Mouse (Mus musculus) Patski (cell line): ENCODE data around the gene Serinc2. TPM values are rescaled to one million over a fixed set of nuclear protein-coding genes. Genes with fewer than 3 reads are reported as not detected.

Experiments used
- ATAC-seq: fragments of 100-300 bp; one replicate; pipeline ENCODE4 v1.8.0; 2021
- CTCF ChIA-PET: fragments of 350-600 bp; sonication (Branson Sonifier 250); formaldehyde crosslinking; loops from one replicate; lab custom pipeline; 2022; ENCODE audit warnings: inconsistent platforms; lab: Charles Lee
- POLR2A ChIA-PET: fragments of 350-600 bp; sonication (Branson Sonifier 250); formaldehyde crosslinking; loops from one replicate; lab custom pipeline; 2022; ENCODE audit warnings: antibody characterized with exemption, inconsistent platforms; lab: Charles Lee
- DNase-seq: peaks from one replicate; pipeline ENCODE4 v3.0.0-alpha.2; 2011; ENCODE audit warnings: low read depth, low spot score
- H3K27me3 ChIP-seq: fragments of 371-371 bp; one replicate; pipeline ENCODE4 v1.5.1; 2021
- CTCF ChIP-seq: fragments of 100-300 bp; IDR thresholded peaks from one replicate; pipeline ENCODE4 v1.5.1; 2021
- in situ Hi-C: fragments of 300-500 bp; cut with MboI; formaldehyde crosslinking; loops from 3 replicates; pipeline ENCODE4 v1.11.1; 2018; ENCODE audit warnings: low pct_unique_long_range_greater_than_20kb, mixed read lengths
- polyA plus RNA-seq: library from polyadenylated mRNA; unstranded; gene quantifications from one replicate; pipeline ENCODE4 v1.2.3, GENCODE M21; 2021

Gene Serinc2
- polyA plus RNA-seq = 77.5 TPM

GRCm38 (mm10) chr4:130279105-130279504, at the start of gene Serinc2:
TSS of gene Serinc2 (minus strand) at chr4:130279205.
- DNase-seq = no peak
- ATAC-seq = no peak
- no peaks in the 10 kb centered on the region for H3K27me3 ChIP-seq
- POLR2A ChIA-PET = no interaction called here
- TF ChIP-seq CTCF = no peak
- CTCF ChIA-PET = interaction anchor here (0.6 kb wide), 1 partner anchor 13 kb away, joined by 3 read pairs; no protein-coding TSS in a partner anchor
- in situ Hi-C loops = no loop called here

- ATAC-seq = no peak
- CTCF ChIA-PET = no interaction called here
- DNase-seq = no peak
- no peak for TF ChIP-seq CTCF
- POLR2A ChIA-PET = no interaction called here
- H3K27me3 ChIP-seq = no peaks in the 10 kb centered on the region
- in situ Hi-C loops = no loop called here
Observed at GRCm38 (mm10) chr4:130327366-130327765, 48.4 kb upstream of the Serinc2 start.

GRCm38 (mm10) chr4:130325446-130325845, 46.4 kb upstream of the Serinc2 start:
- H3K27me3 ChIP-seq = no peaks in the 10 kb centered on the region
- in situ Hi-C loops = no loop called here
- ChIA-PET POLR2A (no interaction called here), CTCF (interaction anchor here (1.5 kb wide), 1 partner anchor 208 kb away, joined by 4 read pairs; no protein-coding TSS in a partner anchor)
- TF ChIP-seq CTCF = no peak
- ATAC-seq = no peak
- no peak for DNase-seq

GRCm38 (mm10) chr4:130323607-130324006, 44.6 kb upstream of the Serinc2 start:
- ChIA-PET CTCF (no interaction called here), POLR2A (no interaction called here)
- no peak for TF ChIP-seq CTCF
- DNase-seq = no peak
- in situ Hi-C loops = no loop called here
- H3K27me3 ChIP-seq = no peaks in the 10 kb centered on the region
- ATAC-seq = no peak

- H3K27me3 ChIP-seq = no peaks in the 10 kb centered on the region
- DNase-seq = no peak
- ChIA-PET CTCF (no interaction called here), POLR2A (no interaction called here)
- ATAC-seq = no peak
- in situ Hi-C loops = no loop called here
- no peak for TF ChIP-seq CTCF
Observed at GRCm38 (mm10) chr4:130323165-130323564, 44.2 kb upstream of the Serinc2 start.

- no peaks in the 10 kb centered on the region for H3K27me3 ChIP-seq
- POLR2A ChIA-PET = no interaction called here
- no peak for DNase-seq
- ATAC-seq = no peak
- TF ChIP-seq CTCF = no peak
- CTCF ChIA-PET = no interaction called here
- in situ Hi-C loops = no loop called here
Observed at GRCm38 (mm10) chr4:130322567-130322966, 43.6 kb upstream of the Serinc2 start.

- TF ChIP-seq CTCF = no peak
- no peak for DNase-seq
- in situ Hi-C loops = no loop called here
- ChIA-PET CTCF (no interaction called here), POLR2A (no interaction called here)
- no peak for ATAC-seq
- no peaks in the 10 kb centered on the region for H3K27me3 ChIP-seq
Observed at GRCm38 (mm10) chr4:130321640-130322039, 42.6 kb upstream of the Serinc2 start.

GRCm38 (mm10) chr4:130319564-130319963, 40.6 kb upstream of the Serinc2 start:
- DNase-seq (no peak), ATAC-seq (no peak)
- CTCF ChIA-PET = no interaction called here
- in situ Hi-C loops = no loop called here
- H3K27me3 ChIP-seq = no peaks in the 10 kb centered on the region
- no peak for TF ChIP-seq CTCF
- POLR2A ChIA-PET = no interaction called here

- no peaks in the 10 kb centered on the region for H3K27me3 ChIP-seq
- POLR2A ChIA-PET = interaction anchor here (1.0 kb wide), 1 partner anchor 15 kb away, joined by 5 read pairs; no protein-coding TSS in a partner anchor
- no peak for DNase-seq
- CTCF ChIA-PET = interaction anchor here (0.7 kb wide), 1 partner anchor 21 kb away, joined by 4 read pairs; no protein-coding TSS in a partner anchor
- in situ Hi-C loops = no loop called here
- ATAC-seq = no peak
- no peak for TF ChIP-seq CTCF
Observed at GRCm38 (mm10) chr4:130318122-130318521, 39.1 kb upstream of the Serinc2 start.

GRCm38 (mm10) chr4:130316691-130317090, 37.7 kb upstream of the Serinc2 start:
- ATAC-seq = no peak
- no peak for DNase-seq
- in situ Hi-C loops = no loop called here
- ChIA-PET POLR2A (no interaction called here), CTCF (no interaction called here)
- TF ChIP-seq CTCF = no peak
- no peaks in the 10 kb centered on the region for H3K27me3 ChIP-seq

GRCm38 (mm10) chr4:130315771-130316527, 36.9 kb upstream of the Serinc2 start:
- H3K27me3 ChIP-seq = no peaks in the 10 kb centered on the region
- CTCF ChIA-PET = no interaction called here
- TF ChIP-seq CTCF = no peak
- POLR2A ChIA-PET = no interaction called here
- no peak for DNase-seq
- in situ Hi-C loops = no loop called here
- ATAC-seq = no peak

- no peak for TF ChIP-seq CTCF
- ChIA-PET CTCF (interaction anchor here (1.5 kb wide), 1 partner anchor 30 kb away, joined by 4 read pairs; no protein-coding TSS in a partner anchor), POLR2A (no interaction called here)
- H3K27me3 ChIP-seq = no peaks in the 10 kb centered on the region
- in situ Hi-C loops = no loop called here
- no peak for DNase-seq
- ATAC-seq = no peak
Observed at GRCm38 (mm10) chr4:130313552-130313951, 34.5 kb upstream of the Serinc2 start.
